Mouse (Mus musculus) spleen, adult 2 months (tissue): ENCODE measurements around the gene Mroh7.

Source experiments
- CTCF ChIP-seq: fragments of 200-500 bp; IDR thresholded peaks from 2 replicates; pipeline ENCODE4 v1.5.1; 2011; ENCODE audit warnings: mild to moderate bottlenecking, inconsistent platforms; ENCODE audit not compliant: insufficient read depth, insufficient read length, insufficient replicate concordance; ENCODE audit errors: extremely low read depth
- POLR2A ChIP-seq: fragments of 200-500 bp; IDR thresholded peaks from 2 replicates; pipeline ENCODE4 v1.6.1; 2011; ENCODE audit warnings: low read depth, low read length, inconsistent platforms

GRCm38 (mm10) chr4:106680955-106681354, 49.8 kb downstream of the Mroh7 start:
- TF ChIP-seq POLR2A (no peak), CTCF (no peak)
